Mouse (Mus musculus) heart, embryonic 15.5 days (tissue): ENCODE results near the gene Lrrc57. TPM values are rescaled to one million over a fixed set of nuclear protein-coding genes. Genes with fewer than 3 reads are reported as not detected.
"Not testable (repeated sequence)": the region's sequence is repeated elsewhere in the genome, so short reads cannot be mapped to it uniquely, and the experiment has no call there.

Experiments used
- ATAC-seq: fragments of 200-750 bp; cut with Nextera tagmentation; replicated peaks from 2 replicates; pipeline ENCODE4 v1.8.0; 2017; ENCODE audit warnings: low read depth, moderate TSS enrichment; ENCODE audit not compliant: insufficient number of reproducible peaks, insufficient read depth, low FRiP score
- H3K27ac ChIP-seq: fragments of 300-500 bp; sonication (generic); 2 replicates; pipeline ENCODE4 v1.5.1; 2015; ENCODE audit warnings: mild to moderate bottlenecking, inconsistent platforms
- H3K27me3 ChIP-seq: fragments of 300-500 bp; sonication (generic); 2 replicates; pipeline ENCODE4 v1.6.1; 2015; ENCODE audit warnings: inconsistent platforms
- H3K36me3 ChIP-seq: fragments of 300-500 bp; sonication (generic); 2 replicates; pipeline ENCODE4 v1.6.1; 2015; ENCODE audit warnings: mild to moderate bottlenecking, inconsistent platforms
- H3K4me1 ChIP-seq: fragments of 300-500 bp; sonication (generic); replicated peaks from 2 replicates; pipeline ENCODE4 v1.6.1; 2015; ENCODE audit warnings: inconsistent platforms
- H3K4me2 ChIP-seq: fragments of 300-500 bp; sonication (generic); 2 replicates; pipeline ENCODE4 v1.6.1; 2015; ENCODE audit warnings: inconsistent platforms, mild to moderate bottlenecking, moderate library complexity
- H3K4me3 ChIP-seq: fragments of 300-500 bp; sonication (generic); 2 replicates; pipeline ENCODE4 v1.5.1; 2015; ENCODE audit warnings: mild to moderate bottlenecking, inconsistent platforms
- H3K9ac ChIP-seq: fragments of 300-500 bp; sonication (generic); 2 replicates; pipeline ENCODE4 v1.6.1; 2015; ENCODE audit warnings: mild to moderate bottlenecking, inconsistent platforms
- H3K9me3 ChIP-seq: fragments of 300-500 bp; sonication (generic); replicated peaks from 2 replicates; pipeline ENCODE4 v1.6.1; 2016; ENCODE audit warnings: inconsistent platforms
- WGBS: fragments of 180-500 bp; shearing (Covaris S2); methylation state at CpG from one replicate; pipeline ENCODE4 v1.1.7; 2015; ENCODE audit warnings: mixed read lengths; 5-methylcytosine and 5-hydroxymethylcytosine counted together
- polyA plus RNA-seq: library from polyadenylated mRNA; unstranded; fragments of >200 nt; fragmentation: Nextera tagmentation; extraction: Ambion mirVana; gene quantifications from 2 replicates; pipeline ENCODE4 v1.2.1, GENCODE M21; 2015

The Lrrc57 gene
- polyA plus RNA-seq, 1 experiment from 2014 or later: 20.8 TPM

- no peak overlapping the region for H3K27ac ChIP-seq
- H3K36me3 ChIP-seq: no peaks in the 10 kb centered on the region
- no peak overlapping the region for H3K4me2 ChIP-seq
- H3K4me3 ChIP-seq: no peak overlapping the region
- H3K9me3 ChIP-seq: no peaks in the 10 kb centered on the region
- H3K27me3 ChIP-seq: no peaks in the 10 kb centered on the region
- H3K4me1 ChIP-seq: peaks cover 29% of the 10 kb centered on the region
- no peak overlapping the region for H3K9ac ChIP-seq
- 64% methylated on average over 2 of the region's 2 CpGs for WGBS
- no peak for ATAC-seq
These were observed 44.0 kb downstream of the Lrrc57 start for GRCm38 (mm10) chr2:120565363-120565762.

- not testable (repeated sequence) for H3K4me2 ChIP-seq, H3K27me3 ChIP-seq, H3K9ac ChIP-seq, ATAC-seq, H3K36me3 ChIP-seq, H3K27ac ChIP-seq, H3K4me3 ChIP-seq, H3K9me3 ChIP-seq
- H3K4me1 ChIP-seq: peaks cover 29% of the 10 kb centered on the region
- WGBS: 86% methylated on average over 4 of the region's 4 CpGs
These were observed 44.7 kb downstream of the Lrrc57 start for GRCm38 (mm10) chr2:120564548-120565188.

GRCm38 (mm10) chr2:120563235-120563990 lies 45.9 kb downstream of the Lrrc57 start, which contains the start of gene Zfp106:
Gene Zfp106 (minus strand): TSS chr2:120563843.
- Histone ChIP-seq H3K27ac (peak within 1 kb of the TSS; percentile 84), H3K4me2 (peak within 1 kb of the TSS; percentile 62), H3K4me1 (peaks cover 21% of the 10 kb centered on the region), H3K36me3 (no peaks in the 10 kb centered on the region), H3K4me3 (peak within 1 kb of the TSS; percentile 98), H3K9me3 (no peaks in the 10 kb centered on the region), H3K27me3 (no peaks in the 10 kb centered on the region), H3K9ac (peak within 1 kb of the TSS; percentile 98)
- WGBS: under 1% methylated on average over 50 of the region's 50 CpGs
- ATAC-seq: peak; percentile 69

GRCm38 (mm10) chr2:120562859-120563234 lies 46.5 kb downstream of the Lrrc57 start:
- H3K27ac ChIP-seq: peak overlapping the region; percentile 84
- no peak for ATAC-seq

GRCm38 (mm10) chr2:120561524-120561923 lies 47.8 kb downstream of the Lrrc57 start:
- Histone ChIP-seq H3K4me1 (peaks cover 24% of the 10 kb centered on the region), H3K27ac (no peak overlapping the region), H3K9ac (no peak overlapping the region), H3K27me3 (no peaks in the 10 kb centered on the region), H3K4me2 (no peak overlapping the region), H3K36me3 (no peaks in the 10 kb centered on the region), H3K4me3 (no peak overlapping the region), H3K9me3 (no peaks in the 10 kb centered on the region)
- no peak for ATAC-seq
- 100% methylated on average over 1 of the region's 1 CpGs for WGBS

More at GRCm38 (mm10) chr2:120562859-120563234, 46.5 kb downstream of the Lrrc57 start:
- Histone ChIP-seq H3K4me2 (peak overlapping the region; percentile 62), H3K9me3 (no peaks in the 10 kb centered on the region), H3K9ac (peak overlapping the region; percentile 98), H3K4me1 (peaks cover 21% of the 10 kb centered on the region), H3K36me3 (no peaks in the 10 kb centered on the region), H3K27me3 (no peaks in the 10 kb centered on the region), H3K4me3 (peak overlapping the region; percentile 98)
- 18% methylated on average over 9 of the region's 9 CpGs for WGBS

GRCm38 (mm10) chr2:120558813-120559212 lies 50.5 kb downstream of the Lrrc57 start:
- no peak overlapping the region for H3K4me3 ChIP-seq
- 76% methylated on average over 3 of the region's 3 CpGs for WGBS

GRCm38 (mm10) chr2:120556868-120557267 lies 52.5 kb downstream of the Lrrc57 start:
- Histone ChIP-seq H3K4me3 (no peak overlapping the region), H3K36me3 (peaks cover 20% of the 10 kb centered on the region), H3K9ac (no peak overlapping the region), H3K4me2 (no peak overlapping the region), H3K9me3 (no peaks in the 10 kb centered on the region), H3K4me1 (peaks cover 8% of the 10 kb centered on the region; the same call in 1 of the 2 replicates), H3K27ac (no peak overlapping the region), H3K27me3 (no peaks in the 10 kb centered on the region)
- WGBS: 69% methylated on average over 3 of the region's 3 CpGs
- ATAC-seq: no peak

More at GRCm38 (mm10) chr2:120558813-120559212, 50.5 kb downstream of the Lrrc57 start:
- no peaks in the 10 kb centered on the region for H3K9me3 ChIP-seq
- ATAC-seq: no peak
- H3K27ac ChIP-seq: no peak overlapping the region
- no peak overlapping the region for H3K9ac ChIP-seq
- no peaks in the 10 kb centered on the region for H3K27me3 ChIP-seq
- peaks cover 4% of the 10 kb centered on the region; the same call in 1 of the 2 replicates for H3K36me3 ChIP-seq
- H3K4me1 ChIP-seq: peaks cover 20% of the 10 kb centered on the region
- no peak overlapping the region for H3K4me2 ChIP-seq

Other genes with a start within 250 kb of the Lrrc57 start
- 9.0 and 9.9 TPM in 2 replicates for gene Ganc, start 205.6 kb downstream of the Lrrc57 start, polyA plus RNA-seq
- 6.5 and 8.0 TPM in 2 replicates for gene Tmem87a, start 205.4 kb downstream of the Lrrc57 start, polyA plus RNA-seq
- gene Capn3, start 153.5 kb downstream of the Lrrc57 start, polyA plus RNA-seq: 3.0 and 3.7 TPM in 2 replicates
- gene Zfp106, start 45.7 kb downstream of the Lrrc57 start, polyA plus RNA-seq: 40.9 and 43.2 TPM in 2 replicates
- 45.6 and 46.0 TPM in 2 replicates for gene Snap23, start 41.8 kb downstream of the Lrrc57 start, polyA plus RNA-seq
- gene Haus2, start 137 bp downstream of the Lrrc57 start, polyA plus RNA-seq: 17.4 and 19.0 TPM in 2 replicates
- 3.5 and 4.4 TPM in 2 replicates for gene Stard9, start 19.6 kb upstream of the Lrrc57 start, polyA plus RNA-seq
- 4.3 and 6.5 TPM in 2 replicates for gene Cdan1, start 240.6 kb upstream of the Lrrc57 start, polyA plus RNA-seq
- gene Ttbk2, start 241.1 kb upstream of the Lrrc57 start, polyA plus RNA-seq: 2.4 and 2.9 TPM in 2 replicates